Mouse (Mus musculus) G1E (cell line): ENCODE results near the gene Teddm3. TPM values are rescaled to one million over a fixed set of nuclear protein-coding genes. Genes with fewer than 3 reads are reported as not detected.
"Not testable (repeated sequence)": the region's sequence is repeated elsewhere in the genome, so short reads cannot be mapped to it uniquely, and the experiment has no call there.

ENCODE experiments used
- ATAC-seq: 2 replicates; pipeline ENCODE4 v1.8.0; 2016; ENCODE audit warnings: mild to moderate bottlenecking; ENCODE audit not compliant: insufficient number of reproducible peaks, poor library complexity, low FRiP score, severe bottlenecking; ENCODE audit errors: extremely low read depth
- DNase-seq: peaks from one replicate; pipeline ENCODE4 v3.0.0; 2012; ENCODE audit warnings: low spot score
- H3K27me3 ChIP-seq: 2 replicates; pipeline ENCODE4 v1.6.1; 2012; ENCODE audit warnings: mild to moderate bottlenecking, low read length, inconsistent platforms; ENCODE audit not compliant: insufficient read depth
- H3K36me3 ChIP-seq: replicated peaks from 2 replicates; pipeline ENCODE3; 2012; ENCODE audit warnings: mild to moderate bottlenecking, inconsistent platforms
- H3K4me1 ChIP-seq: 2 replicates; pipeline ENCODE4 v1.6.1; 2012; ENCODE audit warnings: low read depth, low read length, inconsistent platforms, mixed read lengths; ENCODE audit not compliant: insufficient read depth
- H3K4me3 ChIP-seq: 2 replicates; pipeline ENCODE4 v1.5.1; 2012; ENCODE audit warnings: low read depth, mild to moderate bottlenecking, inconsistent platforms, low read length, moderate library complexity, mixed read lengths
- H3K9me3 ChIP-seq: replicated peaks from 2 replicates; pipeline ENCODE4 v1.6.1; 2012; ENCODE audit warnings: inconsistent platforms
- CTCF ChIP-seq: IDR thresholded peaks from 2 replicates; pipeline ENCODE4 v1.5.1; 2012; ENCODE audit warnings: low read depth, low read length, inconsistent platforms, mixed read lengths
- GATA1 ChIP-seq: IDR thresholded peaks from 2 replicates; pipeline ENCODE4 v1.6.1; 2012; ENCODE audit warnings: borderline replicate concordance, low read length, inconsistent platforms, mixed read lengths
- GATA2 ChIP-seq: IDR thresholded peaks from 2 replicates; pipeline ENCODE4 v1.6.1; 2012; ENCODE audit warnings: low read depth, low read length, inconsistent platforms, borderline replicate concordance
- POLR2AphosphoS5 ChIP-seq: IDR thresholded peaks from 2 replicates; pipeline ENCODE4 v1.6.1; 2012; ENCODE audit warnings: low read depth, low read length, inconsistent platforms; ENCODE audit not compliant: insufficient replicate concordance
- TAL1 ChIP-seq: conservative IDR thresholded peaks from 2 replicates; pipeline ENCODE4 v1.6.1; 2012; ENCODE audit warnings: low read depth, low read length, inconsistent platforms, mixed read lengths
- polyA plus RNA-seq: library from polyadenylated mRNA; stranded (reverse); fragments of >175 nt; gene quantifications from 2 replicates; pipeline ENCODE4 v1.2.3, GENCODE M21; 2012
- total RNA-seq, 2 experiments: library from RNA; stranded (forward) in 1 of 2; stranded (reverse) in 1 of 2; fragments of 200-1000 nt in 1 of 2; fragments of >200 nt in 1 of 2; fragmentation: Nextera tagmentation in 1 of 2; gene quantifications; 2 replicates each; pipeline ENCODE4 v1.2.3; 2014 to 2017

Gene Teddm3
- total RNA-seq (2014; fragmentation: Nextera tagmentation) (not detected in 2 replicates), total RNA-seq (2017) (0.16 TPM in 1 of 2 replicates, not detected in the other), polyA plus RNA-seq (not detected in 2 replicates)

DNA sequence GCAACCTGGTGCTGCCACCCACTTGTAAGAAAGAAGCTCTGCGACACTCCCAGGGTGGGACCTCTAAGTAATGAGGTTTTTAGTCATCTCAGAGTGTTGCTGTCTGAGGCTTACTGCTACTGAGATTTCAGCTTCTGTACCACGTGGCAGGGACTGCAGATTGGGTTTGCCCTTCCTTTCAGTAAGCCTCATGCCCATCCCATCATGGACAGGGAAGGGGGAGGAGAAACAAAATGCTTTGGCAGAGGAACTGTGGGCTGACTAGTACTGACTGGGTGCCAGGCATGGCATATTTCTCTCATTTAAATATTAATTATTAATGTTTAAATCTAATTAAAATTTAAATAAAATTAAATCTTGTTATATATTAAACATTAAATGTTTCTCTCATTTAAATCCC, at the start of gene Teddm3:
Teddm3 (minus strand) TSS at position 101 of the 400 bp plus-strand sequence.
- H3K4me3 ChIP-seq, H3K9me3 ChIP-seq, H3K27me3 ChIP-seq, DNase-seq, H3K36me3 ChIP-seq, ATAC-seq, H3K4me1 ChIP-seq: not testable (repeated sequence)

DNA sequence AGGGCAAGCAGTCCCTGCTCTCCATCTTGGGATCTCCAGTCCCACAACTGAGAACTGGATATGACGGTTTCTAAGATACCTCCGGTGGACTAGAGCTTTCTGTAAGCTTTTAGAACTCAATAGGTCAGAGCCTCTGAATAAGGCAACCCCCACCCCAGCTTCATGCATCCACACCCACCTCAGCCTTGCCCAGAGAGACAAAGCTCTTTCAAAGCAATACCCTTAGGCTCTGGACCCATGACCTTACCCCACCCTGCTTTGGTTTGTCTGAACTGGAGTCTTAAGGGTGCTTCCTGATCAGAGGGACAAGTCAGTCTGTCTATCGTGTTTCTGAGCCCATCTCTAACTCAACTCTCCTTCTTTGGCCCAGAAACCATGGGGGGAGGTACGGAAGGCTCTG, 48.9 kb upstream of the Teddm3 start:
- H3K4me1 ChIP-seq, result no peaks in the 10 kb centered on the region
- no peaks in the 10 kb centered on the region for H3K36me3 ChIP-seq
- ATAC-seq (no peak), DNase-seq (no peak)
- peaks cover 6% of the 10 kb centered on the region; the same call in 1 of the 2 replicates for H3K9me3 ChIP-seq
- TF ChIP-seq GATA2 (no peak), POLR2AphosphoS5 (no peak), CTCF (no peak), GATA1 (no peak), TAL1 (no peak)
- H3K4me3 ChIP-seq, result no peak overlapping the region
- no peaks in the 10 kb centered on the region for H3K27me3 ChIP-seq

DNA sequence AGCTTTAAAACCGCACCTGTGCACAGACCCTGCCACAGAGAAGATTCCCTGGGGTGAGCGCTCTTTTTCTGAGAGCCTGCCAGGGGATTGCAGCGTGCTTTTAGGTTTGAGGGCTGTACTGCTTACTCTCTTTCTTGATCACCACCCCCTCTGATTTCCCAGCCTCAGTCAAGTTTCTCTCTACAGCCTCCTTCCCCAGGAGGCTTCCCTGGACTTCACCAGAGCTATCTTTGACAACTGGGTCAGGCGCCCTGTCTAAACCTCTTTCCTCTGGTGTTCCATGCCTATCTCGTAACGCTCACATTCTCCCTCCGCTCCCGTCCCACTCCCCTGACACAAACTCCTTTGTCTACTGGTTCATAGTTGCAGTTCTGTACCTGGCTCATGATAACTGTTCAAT, 45.6 kb upstream of the Teddm3 start:
- Histone ChIP-seq H3K27me3 (no peaks in the 10 kb centered on the region), H3K4me3 (no peak overlapping the region), H3K36me3 (no peaks in the 10 kb centered on the region), H3K9me3 (peaks cover 1% of the 10 kb centered on the region; the same call in 1 of the 2 replicates), H3K4me1 (no peaks in the 10 kb centered on the region)
- no peak for DNase-seq
- TF ChIP-seq TAL1 (no peak), GATA2 (no peak), CTCF (no peak), GATA1 (no peak), POLR2AphosphoS5 (no peak)
- ATAC-seq, result no peak

DNA sequence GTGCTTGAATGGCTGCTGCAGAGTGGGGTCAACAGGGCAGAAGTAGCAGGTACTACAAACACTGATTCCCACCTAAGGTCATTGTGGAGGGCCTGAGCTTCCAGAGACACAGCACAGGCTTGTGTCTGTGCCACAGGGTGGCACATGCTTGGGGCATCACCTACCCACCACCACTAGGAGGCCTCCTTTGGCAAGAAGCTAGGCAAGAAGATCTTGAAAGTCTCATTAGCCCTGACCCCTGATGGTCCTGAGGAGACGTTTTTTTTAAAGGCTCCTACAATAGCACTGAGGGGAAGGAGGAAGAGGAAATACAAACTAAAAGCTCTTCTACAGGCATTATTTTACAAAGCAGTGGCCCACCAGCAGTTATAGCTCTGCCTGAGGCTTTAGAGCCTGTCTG, 44.7 kb upstream of the Teddm3 start:
- Histone ChIP-seq H3K9me3 (no peaks in the 10 kb centered on the region), H3K4me1 (no peaks in the 10 kb centered on the region), H3K4me3 (no peak overlapping the region), H3K27me3 (no peaks in the 10 kb centered on the region), H3K36me3 (no peaks in the 10 kb centered on the region)
- ATAC-seq (no peak), DNase-seq (no peak)
- TF ChIP-seq POLR2AphosphoS5, result no peak
- TF ChIP-seq TAL1, result no peak
- TF ChIP-seq GATA2, result no peak
- TF ChIP-seq GATA1, result no peak
- TF ChIP-seq CTCF, result no peak

DNA sequence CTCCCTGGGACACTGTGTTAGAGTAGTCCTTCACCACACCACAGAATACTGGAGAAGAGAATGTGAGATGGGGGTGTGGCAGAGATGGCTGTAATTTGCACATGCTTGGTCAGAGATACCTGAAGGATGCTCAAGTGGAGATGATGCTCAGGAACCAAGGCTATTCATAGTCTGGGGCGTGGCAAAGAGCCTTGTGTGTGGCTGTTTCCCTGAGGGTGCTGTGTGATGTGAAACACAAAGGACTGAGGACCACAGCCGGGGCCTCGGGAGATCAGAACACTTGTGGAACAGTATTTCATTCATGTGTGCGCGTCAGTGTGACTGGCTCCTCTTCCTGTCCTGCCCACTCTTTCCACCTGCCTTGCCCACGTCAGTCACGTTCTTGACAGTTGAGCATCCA, 44.2 kb upstream of the Teddm3 start:
- no peaks in the 10 kb centered on the region for H3K36me3 ChIP-seq
- ATAC-seq, result no peak
- no peak for DNase-seq
- H3K4me3 ChIP-seq, result no peak overlapping the region
- no peaks in the 10 kb centered on the region for H3K27me3 ChIP-seq
- no peaks in the 10 kb centered on the region for H3K9me3 ChIP-seq
- H3K4me1 ChIP-seq, result no peaks in the 10 kb centered on the region
- TF ChIP-seq CTCF (no peak), POLR2AphosphoS5 (no peak), TAL1 (no peak), GATA1 (no peak), GATA2 (no peak)

DNA sequence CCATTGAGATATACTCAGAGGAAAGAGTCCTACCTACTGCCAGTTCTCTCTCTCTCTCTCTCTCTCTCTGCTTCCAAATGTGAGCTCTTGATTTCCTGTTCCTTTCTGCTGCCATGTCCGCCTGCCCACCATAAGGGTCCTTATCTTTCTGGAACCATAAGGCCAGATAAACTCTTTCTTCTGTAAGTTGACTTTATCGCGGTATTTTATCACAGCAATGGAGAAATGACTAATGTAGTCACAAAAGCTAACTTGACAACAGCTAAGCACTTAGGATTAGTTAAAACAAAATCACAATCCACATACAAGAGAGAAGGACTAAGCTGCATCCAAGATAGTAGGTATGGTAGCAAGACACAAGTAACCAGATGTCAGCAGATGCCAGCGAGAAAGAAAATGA, 43.7 kb upstream of the Teddm3 start:
- DNase-seq (no peak), ATAC-seq (no peak)
- no peaks in the 10 kb centered on the region for H3K9me3 ChIP-seq

DNA sequence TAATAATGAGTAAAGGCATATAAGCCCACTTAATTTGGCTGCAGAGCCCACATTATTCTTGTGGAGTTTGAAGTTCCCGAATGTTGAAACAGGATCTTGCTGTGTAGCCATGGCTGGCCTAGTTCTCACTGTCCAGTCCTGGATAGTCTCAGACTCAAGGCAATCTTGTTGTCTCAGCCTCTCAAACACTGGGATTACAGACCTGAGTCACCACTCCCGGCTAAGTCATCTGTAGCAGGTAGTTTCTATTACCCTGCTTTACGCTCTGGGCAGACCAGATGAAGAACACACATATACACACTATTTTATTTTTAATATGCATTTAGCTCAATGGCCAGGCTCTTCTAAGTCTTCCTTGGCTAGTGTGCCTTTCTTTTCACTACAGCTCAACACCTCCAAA, 42.8 kb upstream of the Teddm3 start:
- DNase-seq, result no peak
- Histone ChIP-seq H3K9me3 (no peaks in the 10 kb centered on the region), H3K4me1 (no peaks in the 10 kb centered on the region), H3K4me3 (no peak overlapping the region), H3K36me3 (no peaks in the 10 kb centered on the region), H3K27me3 (no peaks in the 10 kb centered on the region)
- ATAC-seq, result no peak
- TF ChIP-seq TAL1, result no peak
- TF ChIP-seq POLR2AphosphoS5, result no peak
- no peak for TF ChIP-seq GATA1
- no peak for TF ChIP-seq CTCF
- TF ChIP-seq GATA2, result no peak

More for the DNA sequence above, 43.7 kb upstream of the Teddm3 start:
- Histone ChIP-seq H3K36me3 (no peaks in the 10 kb centered on the region), H3K4me3 (no peak overlapping the region), H3K4me1 (no peaks in the 10 kb centered on the region), H3K27me3 (no peaks in the 10 kb centered on the region)
- TF ChIP-seq POLR2AphosphoS5 (no peak), GATA1 (no peak), CTCF (no peak), TAL1 (no peak), GATA2 (no peak)
